Mouse (Mus musculus): ENCODE results near the gene Kiss1. TPM values are rescaled to one million over a fixed set of nuclear protein-coding genes. Genes with fewer than 3 reads are reported as not detected.

Kiss1 gene
- total and polyA plus RNA-seq, 3 experiments: not detected

DNA sequence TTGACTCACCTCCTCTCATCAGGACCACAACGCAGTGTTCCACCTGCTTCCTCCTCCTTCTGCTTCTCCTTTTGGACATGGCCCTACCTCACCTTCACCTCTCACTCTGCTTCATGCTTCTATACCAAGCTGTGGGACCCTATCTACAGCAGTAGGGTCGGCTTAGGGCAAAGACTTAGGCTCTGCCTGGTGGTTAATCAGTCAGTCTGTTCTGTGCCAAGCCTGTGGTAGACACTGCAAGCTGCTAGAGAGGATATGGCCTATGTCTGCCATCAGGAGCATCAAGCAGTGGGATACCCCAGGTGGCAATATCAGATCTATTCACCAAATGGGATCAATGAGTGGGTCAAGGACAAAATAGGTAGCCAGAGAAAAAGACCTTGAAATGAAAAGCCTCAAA is 41.1 kb upstream of the Kiss1 start:
- no peaks in the 10 kb centered on the region for H3K79me2 ChIP-seq (ENCODE audit: control insufficient read depth, insufficient read depth, low read length, poor library complexity)
- DNase-seq (ENCODE audit: low read depth, low spot score): no peak
- no peaks in the 10 kb centered on the region for H3K27me3 ChIP-seq (ENCODE audit: control insufficient read depth in 1 of 2, insufficient read depth in 2 of 2, low read length in 2 of 2)
- no peak overlapping the region for H3K27ac ChIP-seq (ENCODE audit: control insufficient read depth, low read depth, low read length)
- no peak overlapping the region for H3K4me3 ChIP-seq (ENCODE audit: control insufficient read depth in 1 of 2, insufficient read depth in 1 of 2, low read depth in 2 of 2, low read length in 2 of 2)
- H3K9me3 ChIP-seq (replicated peaks; ENCODE audit: insufficient read depth, low read length): no peaks in the 10 kb centered on the region
- TF ChIP-seq POLR2AphosphoS2 (IDR thresholded peaks at IDR 0.05; ENCODE audit: low read length) (no peak), TCF12 (IDR thresholded peaks at IDR 0.05; ENCODE audit: low read depth, low read length) (no peak), USF1 (IDR thresholded peaks at IDR 0.05; ENCODE audit: low read depth, low read length) (no peak), RAD21 (IDR thresholded peaks at IDR 0.05; ENCODE audit: low read depth, low read length) (no peak), POLR2AphosphoS5 (IDR thresholded peaks at IDR 0.05; ENCODE audit: borderline replicate concordance, low read depth, low read length) (no peak), E2F4 (IDR thresholded peaks at IDR 0.05; ENCODE audit: borderline replicate concordance, low read depth, low read length) (no peak), KAT2A (conservative IDR thresholded peaks at IDR 0.05; ENCODE audit: low read depth, low read length) (no peak), MAFK (IDR thresholded peaks at IDR 0.05; ENCODE audit: borderline replicate concordance, low read depth, low read length) (no peak)
- no peaks in the 10 kb centered on the region; a peak in 1 of 4 replicates for H3K36me3 ChIP-seq (ENCODE audit: control insufficient read depth in 1 of 2, insufficient read depth in 2 of 2, low read length in 2 of 2)
- no peak overlapping the region for H3K9ac ChIP-seq (ENCODE audit: control insufficient read depth, low read depth, low read length, poor library complexity, severe bottlenecking)
- no peaks in the 10 kb centered on the region for H3K4me1 ChIP-seq (ENCODE audit: control insufficient read depth in 1 of 2, insufficient read depth in 2 of 2, low read length in 2 of 2)

DNA sequence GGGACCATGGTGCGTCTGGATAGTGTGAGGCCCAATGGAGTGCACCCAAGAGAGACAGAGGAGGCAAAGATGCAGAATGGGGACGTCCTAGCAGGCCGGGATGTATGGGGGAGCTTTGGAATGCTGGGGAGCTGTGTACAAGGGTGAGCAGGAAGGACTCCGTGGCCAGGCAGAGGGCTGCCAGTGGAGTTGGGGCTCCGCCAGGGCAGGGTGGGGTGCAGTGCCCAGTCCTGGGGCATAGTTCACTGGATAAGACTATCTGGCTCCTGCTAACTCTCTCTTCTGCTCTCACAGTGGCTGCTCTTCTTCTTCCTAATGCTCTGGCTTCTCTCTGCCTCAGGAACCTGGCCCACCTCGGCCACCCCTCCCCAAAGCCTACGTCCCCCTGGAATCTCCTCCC is 35.8 kb upstream of the Kiss1 start:
- DNase-seq (ENCODE audit: low read depth, low spot score): no peak
- H3K9me3 ChIP-seq (replicated peaks; ENCODE audit: insufficient read depth, low read length): no peaks in the 10 kb centered on the region
- H3K9ac ChIP-seq (ENCODE audit: control insufficient read depth, low read depth, low read length, poor library complexity, severe bottlenecking): no peak overlapping the region
- H3K27me3 ChIP-seq (ENCODE audit: control insufficient read depth in 1 of 2, insufficient read depth in 2 of 2, low read length in 2 of 2): no peaks in the 10 kb centered on the region
- no peak overlapping the region for H3K27ac ChIP-seq (ENCODE audit: control insufficient read depth, low read depth, low read length)
- H3K36me3 ChIP-seq (ENCODE audit: control insufficient read depth in 1 of 2, insufficient read depth in 2 of 2, low read length in 2 of 2): peaks cover 0 to 2% of the 10 kb centered on the region in 2 experiments; a peak in 1 of 4 replicates
- TF ChIP-seq NRF1 (IDR thresholded peaks at IDR 0.05; ENCODE audit: insufficient read depth, low read depth, low read length, poor library complexity, severe bottlenecking) (no peak), TBP (IDR thresholded peaks at IDR 0.05; ENCODE audit: low read depth, low read length) (no peak), MXI1 (IDR thresholded peaks at IDR 0.05; ENCODE audit: low read depth, low read length) (no peak), KAT2A (conservative IDR thresholded peaks at IDR 0.05; ENCODE audit: low read depth, low read length) (no peak), ZNF384 (IDR thresholded peaks at IDR 0.05; ENCODE audit: low read depth, low read length) (no peak), USF2 (IDR thresholded peaks at IDR 0.05; ENCODE audit: borderline replicate concordance in 1 of 2, insufficient read depth in 1 of 2, low read depth in 1 of 2, low read length in 2 of 2) (no peak), POLR2AphosphoS5 (IDR thresholded peaks at IDR 0.05; ENCODE audit: borderline replicate concordance, low read depth, low read length) (no peak), ZMIZ1 (IDR thresholded peaks at IDR 0.05; ENCODE audit: low read depth, low read length) (no peak)
- H3K4me1 ChIP-seq (ENCODE audit: control insufficient read depth in 1 of 2, insufficient read depth in 2 of 2, low read length in 2 of 2): no peaks in the 10 kb centered on the region
- H3K79me2 ChIP-seq (ENCODE audit: control insufficient read depth, insufficient read depth, low read length, poor library complexity): no peaks in the 10 kb centered on the region
- no peak overlapping the region for H3K4me3 ChIP-seq (ENCODE audit: control insufficient read depth in 1 of 2, insufficient read depth in 1 of 2, low read depth in 2 of 2, low read length in 2 of 2)

DNA sequence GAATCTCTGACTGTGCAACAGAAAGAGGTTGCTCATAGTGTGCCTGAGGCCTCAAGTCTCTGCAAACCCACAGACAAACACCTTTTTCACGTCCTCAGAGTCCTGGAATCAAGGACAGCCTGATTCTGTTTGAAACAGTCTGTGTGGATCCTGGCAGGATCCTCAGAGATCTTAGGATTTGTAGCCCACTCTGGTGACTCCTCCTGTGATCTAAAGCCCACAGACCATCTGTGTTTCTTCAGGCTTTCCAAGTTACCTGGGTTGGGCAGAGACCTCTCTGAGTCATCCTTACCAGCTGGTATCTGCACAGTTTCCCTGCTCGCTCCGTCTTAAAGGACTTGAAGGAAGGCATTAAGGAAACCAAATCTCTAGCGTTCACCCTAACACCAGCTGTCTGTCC is 34.6 kb upstream of the Kiss1 start:
- no peak for TF ChIP-seq GATA1 (IDR thresholded peaks at IDR 0.05; ENCODE audit: low read depth, low read length)
- no peak for TF ChIP-seq POLR2A (IDR thresholded peaks at IDR 0.05; ENCODE audit: control insufficient read depth in 1 of 2, insufficient read depth in 1 of 2, low read depth in 1 of 2, low read length in 2 of 2, poor library complexity in 1 of 2)
- TF ChIP-seq POLR2AphosphoS2 (IDR thresholded peaks at IDR 0.05; ENCODE audit: low read length): no peak
- no peak for TF ChIP-seq USF2 (IDR thresholded peaks at IDR 0.05; ENCODE audit: borderline replicate concordance in 1 of 2, insufficient read depth in 1 of 2, low read depth in 1 of 2, low read length in 2 of 2)
- TF ChIP-seq E2F4 (IDR thresholded peaks at IDR 0.05; ENCODE audit: borderline replicate concordance, low read depth, low read length): no peak
- TF ChIP-seq KAT2A (conservative IDR thresholded peaks at IDR 0.05; ENCODE audit: low read depth, low read length): no peak
- no peak for TF ChIP-seq MAFK (IDR thresholded peaks at IDR 0.05; ENCODE audit: borderline replicate concordance, low read depth, low read length)
- no peak for TF ChIP-seq CHD1 (IDR thresholded peaks at IDR 0.05; ENCODE audit: low read depth, low read length)
- no peak for TF ChIP-seq ZKSCAN1 (IDR thresholded peaks at IDR 0.05; ENCODE audit: low read depth, low read length)
- TF ChIP-seq NRF1 (IDR thresholded peaks at IDR 0.05; ENCODE audit: insufficient read depth, low read depth, low read length, poor library complexity, severe bottlenecking): no peak
- TF ChIP-seq ELF1 (IDR thresholded peaks at IDR 0.05; ENCODE audit: low read depth, low read length): no peak
- no peak for TF ChIP-seq MEF2A (IDR thresholded peaks at IDR 0.05; ENCODE audit: extremely low read depth, insufficient replicate concordance, low read depth, low read length, poor library complexity, severe bottlenecking)
- no peaks in the 10 kb centered on the region for H3K4me1 ChIP-seq (ENCODE audit: control insufficient read depth in 1 of 2, insufficient read depth in 2 of 2, low read length in 2 of 2)
- H3K9me3 ChIP-seq (replicated peaks; ENCODE audit: insufficient read depth, low read length): no peaks in the 10 kb centered on the region
- no peaks in the 10 kb centered on the region for H3K79me2 ChIP-seq (ENCODE audit: control insufficient read depth, insufficient read depth, low read length, poor library complexity)
- no peak overlapping the region for H3K4me3 ChIP-seq (ENCODE audit: control insufficient read depth in 1 of 2, insufficient read depth in 1 of 2, low read depth in 2 of 2, low read length in 2 of 2)
- no peaks in the 10 kb centered on the region for H3K27me3 ChIP-seq (ENCODE audit: control insufficient read depth in 1 of 2, insufficient read depth in 2 of 2, low read length in 2 of 2)
- H3K9ac ChIP-seq (ENCODE audit: control insufficient read depth, low read depth, low read length, poor library complexity, severe bottlenecking): no peak overlapping the region
- DNase-seq (ENCODE audit: low read depth, low spot score): no peak
- no peak overlapping the region for H3K27ac ChIP-seq (ENCODE audit: control insufficient read depth, low read depth, low read length)
- peaks cover 0 to 2% of the 10 kb centered on the region in 2 experiments; a peak in 1 of 4 replicates for H3K36me3 ChIP-seq (ENCODE audit: control insufficient read depth in 1 of 2, insufficient read depth in 2 of 2, low read length in 2 of 2)
